ENCODE assay signal across 17 mouse cellular contexts in the genomic region with DNA sequence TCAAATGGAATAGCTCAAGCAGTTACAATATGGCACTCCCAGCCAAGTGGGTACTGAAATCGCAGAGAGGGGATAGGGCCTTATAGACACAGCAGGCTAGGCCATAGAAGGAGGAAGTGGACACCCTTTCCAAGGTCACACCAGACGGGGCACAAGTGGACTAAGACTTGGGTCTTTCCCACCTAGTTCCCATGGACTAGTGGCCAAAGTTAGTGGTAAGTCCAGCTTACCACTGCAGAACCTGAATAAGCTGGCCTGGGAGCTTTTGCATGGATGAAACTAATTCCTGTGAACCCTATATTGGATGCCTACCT.
DNase-seq lines count a peak whose midpoint lies in the region; ATAC-seq and TF ChIP-seq lines count a peak whose summit lies in the region.
"Had no signal": no experiment of that assay in that cellular context is flagged by ENCODE, and none has a peak within 500 bp of the region (broad histone marks: within the 10 kb centered on the region; RNA-seq: fewer than 3 reads in every experiment).

No protein-coding gene starts in this region.

- 72% methylated on average over 2 of the region's 2 CpGs for WGBS in heart, adult 2 months
- 60% methylated on average over 2 of the region's 2 CpGs for WGBS in liver, postnatal 0 days (ENCODE audit: insufficient replicate concordance)
- 58% methylated on average over 2 of the region's 2 CpGs for WGBS in liver, embryonic 12.5 days (ENCODE audit: insufficient replicate concordance)

- H3K27me3 ChIP-seq in heart, adult 2 months (ENCODE audit: control insufficient read depth, insufficient read depth, low read length) = no peaks in the 10 kb centered on the region
- H3K27me3 ChIP-seq in liver, postnatal 0 days (ENCODE audit: insufficient read depth, low read length) = no peaks in the 10 kb centered on the region
- H3K27me3 ChIP-seq in liver, embryonic 12.5 days (replicated peaks) = no peaks in the 10 kb centered on the region
- no peaks in the 10 kb centered on the region for H3K27me3 ChIP-seq in MEL (ENCODE audit: control insufficient read depth in 1 of 2, insufficient read depth in 2 of 2, low read length in 2 of 2)
- H3K27me3 ChIP-seq: forebrain, embryonic 12.5 days; liver, embryonic 13.5 days; stomach, embryonic 15.5 days had no signal

- H3K36me3 ChIP-seq in heart, adult 2 months (ENCODE audit: control insufficient read depth, insufficient read depth, low read length) = no peaks in the 10 kb centered on the region
- no peaks in the 10 kb centered on the region for H3K36me3 ChIP-seq in liver, postnatal 0 days (replicated peaks; ENCODE audit: insufficient read depth, low read length)
- H3K36me3 ChIP-seq in liver, embryonic 12.5 days = no peaks in the 10 kb centered on the region
- H3K36me3 ChIP-seq in MEL (ENCODE audit: control insufficient read depth in 1 of 2, insufficient read depth in 2 of 2, low read length in 2 of 2) = peaks cover 0 to 9% of the 10 kb centered on the region in 2 experiments; a peak in 2 of 4 replicates
- H3K36me3 ChIP-seq: forebrain, embryonic 12.5 days; heart, embryonic 10.5 days; liver, embryonic 13.5 days; stomach, embryonic 15.5 days had no signal

- H3K4me3 ChIP-seq in heart, adult 2 months = no peak overlapping the region
- H3K4me3 ChIP-seq in liver, postnatal 0 days (ENCODE audit: low read depth, low read length) = no peak overlapping the region
- H3K4me3 ChIP-seq in liver, embryonic 12.5 days = no peak overlapping the region
- no peak overlapping the region for H3K4me3 ChIP-seq in MEL (ENCODE audit: control insufficient read depth in 1 of 2, insufficient read depth in 1 of 2, low read depth in 2 of 2, low read length in 2 of 2)
- H3K4me3 ChIP-seq: forebrain, embryonic 12.5 days; heart, embryonic 10.5 days; layer of hippocampus, adult 2 months; liver, embryonic 13.5 days; stomach, embryonic 15.5 days had no signal

- 0 out of 2 replicates have a peak overlapping the region, but pooled peaks have one; percentile 22 for H3K4me2 ChIP-seq in liver, postnatal 0 days (ENCODE audit: low read depth, low read length)
- no peak overlapping the region for H3K4me2 ChIP-seq in liver, embryonic 12.5 days
- H3K4me2 ChIP-seq: forebrain, embryonic 12.5 days; liver, embryonic 13.5 days; stomach, embryonic 15.5 days had no signal

- no peak overlapping the region for H3K9ac ChIP-seq in heart, adult 2 months (ENCODE audit: low read depth, low read length)
- H3K9ac ChIP-seq in liver, postnatal 0 days (replicated peaks) = no peak overlapping the region
- H3K9ac ChIP-seq in liver, embryonic 12.5 days = no peak overlapping the region
- no peak overlapping the region for H3K9ac ChIP-seq in MEL (ENCODE audit: control insufficient read depth, low read depth, low read length, poor library complexity, severe bottlenecking)
- H3K9ac ChIP-seq: forebrain, embryonic 12.5 days; liver, embryonic 13.5 days; stomach, embryonic 15.5 days had no signal

- peak overlapping the region; percentile 70 for H3K27ac ChIP-seq in heart, adult 2 months
- H3K27ac ChIP-seq in liver, postnatal 0 days (ENCODE audit: low read depth) = 0 out of 2 replicates have a peak overlapping the region, but pooled peaks have one; percentile 69
- H3K27ac ChIP-seq in liver, embryonic 12.5 days = no peak overlapping the region
- 0 out of 2 replicates have a peak overlapping the region, but pooled peaks have one; percentile 1 for H3K27ac ChIP-seq in MEL (ENCODE audit: control insufficient read depth, low read depth, low read length)
- H3K27ac ChIP-seq: forebrain, embryonic 12.5 days; heart, embryonic 10.5 days; layer of hippocampus, adult 2 months; liver, embryonic 13.5 days; stomach, embryonic 15.5 days had no signal

- no peak for TF ChIP-seq EP300 in heart, adult 2 months (IDR thresholded peaks at IDR 0.05; ENCODE audit: insufficient read depth, low read depth, low read length)
- no peak for TF ChIP-seq EP300 in liver, postnatal 0 days (IDR thresholded peaks at IDR 0.05; ENCODE audit: low read depth)
- TF ChIP-seq EP300 in MEL (IDR thresholded peaks at IDR 0.05; ENCODE audit: low read depth in 1 of 2, low read length in 2 of 2) = no peak

- no peak for TF ChIP-seq POLR2A in heart, adult 2 months (IDR thresholded peaks at IDR 0.05; ENCODE audit: insufficient read depth, low read depth, low read length)
- TF ChIP-seq POLR2A in MEL (IDR thresholded peaks at IDR 0.05; ENCODE audit: control insufficient read depth in 1 of 2, insufficient read depth in 1 of 2, low read depth in 1 of 2, low read length in 2 of 2, poor library complexity in 1 of 2) = no peak

- TF ChIP-seq RAD21 in MEL (IDR thresholded peaks at IDR 0.05; ENCODE audit: low read depth, low read length) = no peak

- no peak for DNase-seq in heart, adult 2 months
- no peak for DNase-seq in heart, postnatal 36 days
- DNase-seq in liver, postnatal 0 days = no peak
- no peak for DNase-seq in MEL (ENCODE audit: low read depth, low spot score)
- DNase-seq in thymus, postnatal 4 days = no peak
- no peak for DNase-seq in testis, postnatal 10 days (ENCODE audit: low spot score)
- DNase-seq: cerebellum, adult 9-10 months; gastrocnemius, postnatal 14 days; kidney, postnatal 10 days; left cerebral cortex, postnatal 4 days; liver, embryonic 13.5 days had no signal

- H3K4me1 ChIP-seq in heart, adult 2 months (ENCODE audit: control insufficient read depth, insufficient read depth, low read length) = peaks cover 8% of the 10 kb centered on the region
- peaks cover 22% of the 10 kb centered on the region for H3K4me1 ChIP-seq in liver, postnatal 0 days (ENCODE audit: insufficient read depth)
- H3K4me1 ChIP-seq in liver, embryonic 12.5 days = no peaks in the 10 kb centered on the region
- H3K4me1 ChIP-seq in MEL (ENCODE audit: control insufficient read depth in 1 of 2, insufficient read depth in 2 of 2, low read length in 2 of 2) = peaks cover 2 to 14% of the 10 kb centered on the region in 2 experiments
- H3K4me1 ChIP-seq: stomach, embryonic 15.5 days had no signal

- ATAC-seq in liver, postnatal 0 days = peak; percentile 28; the same call in 1 of the 2 replicates
- no peak for ATAC-seq in liver, embryonic 12.5 days
- ATAC-seq in hematopoietic stem cell, adult 5-6 weeks (replicated peaks in 1 of 2; ENCODE audit: insufficient read depth in 1 of 2, low FRiP score in 2 of 2, low TSS enrichment in 1 of 2, low read depth in 1 of 2, poor library complexity in 2 of 2, severe bottlenecking in 2 of 2) = 0 out of 4 replicates have a peak, but pooled peaks have one; percentile 17 to 18

- intact Hi-C loops in heart, adult 2 months (cut with DNase I) = no loop called here
- intact Hi-C loops in heart, postnatal 36 days (cut with DNase I) = no loop called here

- H3K9me3 ChIP-seq in liver, postnatal 0 days (ENCODE audit: low read length) = no peaks in the 10 kb centered on the region
- H3K9me3 ChIP-seq in liver, embryonic 12.5 days (replicated peaks) = no peaks in the 10 kb centered on the region
- no peaks in the 10 kb centered on the region for H3K9me3 ChIP-seq in MEL (replicated peaks; ENCODE audit: insufficient read depth, low read length)
- H3K9me3 ChIP-seq: forebrain, embryonic 12.5 days; heart, embryonic 10.5 days; liver, embryonic 13.5 days; stomach, embryonic 15.5 days had no signal

- no peak for TF ChIP-seq CTCF in heart, adult 2 months (IDR thresholded peaks at IDR 0.05)
- TF ChIP-seq CTCF in liver, postnatal 0 days (IDR thresholded peaks at IDR 0.05; ENCODE audit: low read depth) = no peak
- no peak for TF ChIP-seq CTCF in MEL (IDR thresholded peaks at IDR 0.05 in 2 of 3, conservative IDR thresholded peaks at IDR 0.05 in 1 of 3; ENCODE audit: control insufficient read depth in 1 of 3, insufficient read depth in 1 of 3, low read depth in 2 of 3, low read length in 3 of 3, poor library complexity in 1 of 3, severe bottlenecking in 1 of 3)

- no peaks in the 10 kb centered on the region for H3K79me2 ChIP-seq in heart, adult 2 months (replicated peaks; ENCODE audit: control insufficient read depth, insufficient read depth, low read length)
- H3K79me2 ChIP-seq in MEL (ENCODE audit: control insufficient read depth, insufficient read depth, low read length, poor library complexity) = peaks cover 2% of the 10 kb centered on the region; the same call in 1 of the 2 replicates

TF ChIP-seq in MEL, 35 proteins besides CTCF, POLR2A, EP300 and RAD21:
- no peak for TF ChIP-seq GABPA (IDR thresholded peaks at IDR 0.05; ENCODE audit: low read depth, low read length)
- TF ChIP-seq HCFC1 (IDR thresholded peaks at IDR 0.05; ENCODE audit: low read depth, low read length) = no peak
- TF ChIP-seq MYC (IDR thresholded peaks at IDR 0.05; ENCODE audit: low read depth, low read length) = no peak
- TF ChIP-seq ETS1 (IDR thresholded peaks at IDR 0.05; ENCODE audit: low read depth, low read length) = no peak
- no peak for TF ChIP-seq ZKSCAN1 (IDR thresholded peaks at IDR 0.05; ENCODE audit: low read depth, low read length)
- no peak for TF ChIP-seq CHD2 (IDR thresholded peaks at IDR 0.05; ENCODE audit: low read length)
- no peak for TF ChIP-seq RCOR1 (IDR thresholded peaks at IDR 0.05; ENCODE audit: low read depth, low read length)
- no peak for TF ChIP-seq MAZ (IDR thresholded peaks at IDR 0.05; ENCODE audit: low read depth, low read length)
- no peak for TF ChIP-seq MAFK (IDR thresholded peaks at IDR 0.05; ENCODE audit: borderline replicate concordance, low read depth, low read length)
- no peak for TF ChIP-seq KAT2A (conservative IDR thresholded peaks at IDR 0.05; ENCODE audit: low read depth, low read length)
TF ChIP-seq in MEL: peak in this region for 0.
